Mouse (Mus musculus) spleen, postnatal 14 days (tissue): ENCODE results near the gene Tmem151a.
"Not testable (repeated sequence)": the region's sequence is repeated elsewhere in the genome, so short reads cannot be mapped to it uniquely, and the experiment has no call there.

ENCODE experiments used
- DNase-seq, 2 experiments: peaks; one replicate each; pipeline ENCODE4 v3.0.0; 2021 to 2022; ENCODE audit warnings: low spot score in 2 of 2

Gene Tmem151a

DNA sequence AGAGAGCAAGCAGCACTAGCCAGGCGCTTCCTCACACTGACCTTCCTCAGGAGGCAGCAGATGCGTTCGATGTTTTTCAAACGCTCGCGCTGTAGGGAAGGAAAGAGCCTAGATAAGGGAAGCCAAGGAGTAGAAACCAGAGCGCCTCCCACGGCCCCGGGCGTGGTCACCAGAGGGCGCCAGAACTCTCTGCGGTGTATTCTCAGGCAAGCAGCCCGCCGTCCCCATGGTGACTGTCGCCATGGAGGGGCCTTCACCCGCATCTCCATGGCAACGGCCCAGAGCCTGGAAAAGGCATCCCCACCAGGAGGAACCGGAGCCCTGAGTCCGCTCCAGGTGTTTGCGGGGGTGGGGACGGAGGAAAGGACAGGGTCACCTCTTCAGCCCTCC is 8.9 kb upstream of the Tmem151a start:
- peak; percentile 76 to 85 for DNase-seq

DNA sequence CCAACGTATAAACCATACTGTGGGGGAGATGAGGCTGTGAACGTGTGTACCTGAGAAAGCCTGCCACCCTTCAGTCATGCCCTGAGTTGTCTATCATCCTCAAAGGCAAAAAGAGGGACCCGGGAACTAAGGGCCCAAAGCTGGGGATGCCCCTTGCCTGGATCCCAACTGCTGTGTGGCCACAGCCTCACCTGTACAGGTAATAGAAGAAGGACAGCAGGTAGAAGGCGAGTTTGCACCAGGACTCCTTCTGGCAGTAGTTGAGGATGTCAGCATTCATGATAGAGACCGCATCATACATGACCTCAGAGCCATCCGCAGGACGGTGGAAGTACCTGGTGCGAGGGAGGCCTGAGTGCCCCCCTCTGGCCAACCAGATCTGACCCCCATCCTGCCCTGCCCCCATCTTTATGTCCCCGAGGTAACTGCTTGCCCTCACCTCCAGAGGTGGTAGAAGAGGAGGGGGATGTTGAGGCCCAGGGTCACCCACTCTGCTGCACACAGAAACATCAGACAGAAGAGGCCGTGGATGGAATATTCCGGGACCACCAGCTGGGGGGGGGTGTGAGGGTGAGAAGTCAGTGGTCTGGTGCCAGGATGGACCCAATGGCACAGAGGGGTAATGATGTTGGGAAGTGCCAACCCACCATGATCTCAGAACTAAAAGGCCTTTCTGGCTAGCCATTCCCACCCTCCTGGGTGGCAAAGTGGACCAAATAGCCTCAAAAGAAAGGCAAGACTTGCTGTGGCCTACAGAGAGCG is 8.3 kb upstream of the Tmem151a start:
- DNase-seq, result no peak

DNA sequence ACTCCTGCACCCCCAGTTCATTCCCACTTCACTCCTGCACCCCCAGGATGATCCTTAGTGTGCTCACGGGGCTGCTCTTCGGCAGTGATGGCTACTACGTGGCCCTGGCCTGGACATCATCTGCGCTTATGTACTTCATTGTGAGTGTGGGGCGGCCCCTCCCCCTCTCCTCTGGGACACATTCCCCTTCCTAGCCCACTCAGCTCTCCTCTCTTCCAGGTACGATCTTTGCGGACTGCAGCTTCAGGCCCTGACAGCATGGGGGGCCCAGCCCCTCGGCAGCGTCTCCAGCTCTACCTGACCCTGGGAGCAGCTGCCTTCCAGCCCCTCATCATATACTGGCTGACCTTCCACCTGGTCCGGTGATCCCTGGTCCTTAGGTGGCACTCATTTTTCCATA is 6.8 kb upstream of the Tmem151a start:
- DNase-seq, result no peak

DNA sequence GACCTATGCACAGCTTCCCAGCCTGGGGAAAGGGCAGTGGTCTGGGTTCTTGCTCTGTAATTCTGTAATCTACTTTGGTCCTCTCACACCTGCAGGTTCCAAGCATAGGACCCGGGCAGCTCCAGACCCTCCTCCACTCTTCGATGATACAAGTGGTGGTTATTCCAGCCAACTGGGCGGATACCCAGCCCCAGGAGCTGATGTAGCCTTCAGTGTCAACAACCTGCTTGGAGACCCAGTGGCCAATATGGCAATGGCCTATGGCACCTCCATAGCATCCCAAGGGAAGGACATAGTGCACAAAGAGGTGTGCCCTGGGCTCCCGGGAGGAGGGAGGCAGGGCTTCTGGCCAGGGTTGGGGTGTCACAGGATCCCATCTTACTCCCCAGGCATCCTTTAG is 4.0 kb upstream of the Tmem151a start:
- no peak for DNase-seq

DNA sequence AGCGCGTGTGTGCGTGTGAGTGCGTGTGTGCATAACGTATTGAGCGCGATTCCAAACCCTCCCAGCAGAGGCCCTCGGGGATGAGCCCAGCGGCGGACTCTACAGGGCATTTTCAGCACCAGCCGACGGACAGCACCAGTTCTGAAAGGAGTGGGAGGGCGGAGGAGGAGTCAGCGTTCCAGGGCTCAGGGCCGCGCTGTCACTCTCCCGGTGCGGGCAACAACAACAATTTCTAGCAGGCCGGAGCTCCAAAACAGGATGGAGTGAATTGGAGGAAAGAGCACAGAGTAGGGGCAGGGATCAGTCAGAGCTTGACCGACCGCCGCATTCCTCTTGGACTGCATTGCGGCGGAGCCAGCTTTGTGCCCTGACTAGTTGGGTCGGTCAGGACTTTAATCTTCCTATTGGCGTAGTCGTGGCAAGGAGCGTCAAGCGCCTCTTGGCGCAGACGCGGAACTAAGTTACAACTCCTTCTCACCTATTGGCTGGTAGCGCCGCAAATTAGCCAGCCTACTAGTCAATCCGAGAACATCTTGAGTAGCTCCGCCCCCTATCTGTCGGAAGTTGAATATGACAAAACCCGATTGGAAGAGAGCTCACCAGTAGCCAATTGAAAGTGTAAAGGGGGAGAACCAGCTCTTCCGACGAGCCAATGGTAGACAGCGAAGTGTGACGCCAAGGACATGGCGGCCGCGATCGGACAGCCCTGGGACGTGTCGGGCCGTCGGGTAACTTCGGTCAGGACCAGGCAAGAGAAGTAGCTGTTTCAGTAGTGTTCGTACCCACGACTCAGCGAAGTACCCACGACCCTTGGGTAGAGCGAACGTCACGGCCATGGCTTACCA is 2.8 kb upstream of the Tmem151a start, which contains the start of gene Yif1a:
Gene Yif1a (plus strand): TSS at position 655 of the 845 bp plus-strand sequence.
- peak; percentile 72 to 85 for DNase-seq

DNA sequence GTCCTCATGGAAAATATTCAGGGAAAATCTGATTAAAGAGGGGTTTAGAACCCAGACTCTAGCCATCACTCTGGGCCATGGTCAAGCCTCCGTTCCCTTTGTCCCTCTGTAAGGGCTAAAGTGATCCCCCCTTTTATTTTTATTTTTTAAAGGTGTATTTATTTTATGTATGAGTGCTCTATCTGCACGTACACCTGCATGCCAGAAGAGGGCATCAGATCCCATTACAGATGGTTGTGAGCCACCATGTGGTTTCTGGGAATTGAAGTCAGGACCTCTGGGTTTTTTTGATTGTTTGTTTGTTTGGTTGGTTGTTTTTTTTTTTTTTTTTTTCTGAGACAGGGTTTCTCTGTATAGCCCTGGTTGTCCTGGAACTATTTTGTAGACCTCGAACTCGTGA is 1.2 kb upstream of the Tmem151a start:
- not testable (repeated sequence) for DNase-seq

DNA sequence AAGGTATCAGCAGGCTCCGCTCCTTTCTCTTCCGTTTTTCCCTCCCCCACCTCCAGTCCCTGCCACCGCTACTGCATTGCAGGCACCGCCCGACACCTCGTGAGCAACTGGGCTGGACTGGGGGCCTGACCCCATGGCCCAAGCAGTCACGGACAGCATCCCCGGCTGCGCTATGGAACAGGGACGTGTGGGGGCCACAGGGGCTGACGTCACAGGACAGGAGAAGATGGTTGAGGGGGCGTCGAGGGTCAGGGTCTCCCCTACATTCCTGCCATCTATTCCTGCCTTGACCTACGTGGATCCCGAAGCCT is 542 bp downstream of the Tmem151a start:
- no peak for DNase-seq

DNA sequence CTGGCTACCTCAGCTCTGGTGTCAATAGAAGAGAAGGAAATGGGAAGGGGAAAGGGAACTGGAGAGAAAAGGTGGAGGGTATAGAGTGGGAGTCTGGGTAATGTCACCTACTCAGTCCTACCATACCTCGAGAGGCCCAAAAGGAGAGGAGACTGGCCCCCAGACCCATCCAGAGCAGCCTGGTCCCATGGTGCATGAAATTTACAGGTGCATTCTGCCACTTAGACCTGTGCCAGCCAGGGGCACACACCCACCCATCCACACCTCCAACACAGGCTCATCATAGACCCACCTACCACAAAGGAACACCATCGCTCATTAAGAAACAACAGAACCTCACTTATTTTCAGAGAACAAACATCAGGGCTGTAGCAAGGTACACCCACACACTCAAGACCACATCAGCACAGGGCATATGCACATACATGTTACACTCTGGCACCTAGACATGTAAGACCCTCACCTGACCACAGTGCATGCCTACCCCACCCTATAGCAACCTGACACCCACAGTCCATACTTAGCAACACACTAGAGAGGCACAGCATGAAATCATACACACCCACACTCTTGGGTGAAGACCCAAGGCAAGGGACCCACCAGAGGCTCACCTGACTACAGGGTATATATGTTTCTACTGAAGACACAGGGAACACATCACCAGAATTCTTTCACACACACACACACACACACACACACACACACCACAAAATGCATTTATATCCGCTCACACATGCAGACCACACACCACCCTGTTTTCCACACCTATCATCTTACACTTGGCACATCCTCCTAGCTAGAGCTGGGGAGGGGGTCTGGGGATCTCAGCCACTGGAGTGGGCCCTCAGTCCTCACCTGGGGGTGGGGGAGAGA is 1.1 kb downstream of the Tmem151a start:
- DNase-seq, result no peak

DNA sequence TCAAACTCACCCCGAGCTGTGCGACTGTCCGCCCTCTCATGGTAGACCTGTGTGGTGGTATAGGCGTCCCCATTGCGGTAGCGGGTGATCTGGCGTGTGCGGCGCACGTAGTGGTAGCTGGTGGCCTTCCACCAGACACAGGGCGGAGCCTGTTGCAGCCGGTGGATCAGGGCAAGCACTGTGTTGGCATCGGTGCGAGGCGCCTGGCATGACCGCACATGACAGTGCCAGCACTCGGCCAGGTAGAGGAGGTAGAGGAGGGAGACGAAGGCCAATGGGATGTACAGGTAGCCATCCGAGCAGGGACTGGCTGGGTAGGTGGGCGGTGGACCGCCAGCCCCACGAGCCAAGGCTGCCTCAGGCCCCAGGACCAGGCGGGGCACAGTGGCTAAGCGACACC is 2.7 kb downstream of the Tmem151a start:
- DNase-seq, result no peak

DNA sequence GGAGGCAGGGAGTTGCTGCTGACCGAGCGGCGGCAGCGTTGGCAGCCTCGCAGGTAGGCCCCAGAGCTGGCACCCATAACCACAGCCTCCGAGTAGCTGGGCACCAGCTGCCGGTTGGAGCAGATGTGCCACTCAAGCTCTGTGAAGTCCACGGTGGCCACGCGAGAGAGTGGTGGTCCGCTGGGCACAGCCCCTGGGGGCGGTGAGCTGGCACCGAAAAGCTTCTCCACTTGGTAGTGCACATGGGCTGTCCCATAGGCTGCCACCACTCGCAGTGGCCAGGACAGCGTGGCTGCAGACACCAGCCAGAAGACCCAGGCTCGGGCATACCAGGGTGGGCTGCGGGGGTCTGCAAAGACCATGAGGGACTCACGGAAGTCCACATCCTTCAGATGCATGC is 3.3 kb downstream of the Tmem151a start:
- DNase-seq, result no peak

DNA sequence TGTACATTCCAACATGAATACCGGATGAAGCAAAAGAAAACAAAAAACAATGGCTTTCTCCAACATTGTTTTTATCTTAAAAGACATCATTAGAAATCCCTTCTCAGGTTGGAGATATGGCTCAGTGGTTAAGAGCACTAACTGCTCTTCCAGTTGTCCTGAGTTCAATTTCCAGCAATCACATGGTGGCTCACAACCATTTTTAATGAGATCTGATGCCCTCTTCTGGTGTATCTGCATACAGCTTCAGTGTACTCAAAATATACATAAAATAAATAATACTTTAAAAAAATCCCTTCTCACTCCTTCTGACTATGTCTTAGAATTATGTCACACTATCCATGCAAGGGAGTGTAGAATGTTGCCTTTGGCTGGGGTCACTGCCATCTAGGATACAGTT is 6.1 kb downstream of the Tmem151a start:
- DNase-seq, result no peak

DNA sequence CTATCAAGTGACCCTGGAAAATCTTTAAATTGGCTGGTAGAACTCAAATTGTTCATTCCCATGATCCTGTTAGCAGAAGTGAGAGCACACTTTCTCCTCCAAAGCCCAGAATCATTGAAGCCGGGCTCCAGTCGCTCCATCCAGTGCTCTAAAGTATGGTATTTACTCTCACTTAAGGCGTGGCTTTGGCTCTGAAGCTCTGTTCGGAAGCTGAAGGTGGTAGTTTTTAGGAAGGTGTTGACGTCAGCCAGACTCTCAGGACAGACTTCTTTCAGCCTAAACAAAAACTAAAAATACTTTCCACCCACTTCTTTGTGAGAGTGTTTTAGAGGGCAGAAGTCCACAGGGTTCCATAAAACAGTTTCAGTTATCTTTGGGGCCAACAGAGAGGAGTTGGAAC is 11.8 kb downstream of the Tmem151a start:
- DNase-seq, result no peak

DNA sequence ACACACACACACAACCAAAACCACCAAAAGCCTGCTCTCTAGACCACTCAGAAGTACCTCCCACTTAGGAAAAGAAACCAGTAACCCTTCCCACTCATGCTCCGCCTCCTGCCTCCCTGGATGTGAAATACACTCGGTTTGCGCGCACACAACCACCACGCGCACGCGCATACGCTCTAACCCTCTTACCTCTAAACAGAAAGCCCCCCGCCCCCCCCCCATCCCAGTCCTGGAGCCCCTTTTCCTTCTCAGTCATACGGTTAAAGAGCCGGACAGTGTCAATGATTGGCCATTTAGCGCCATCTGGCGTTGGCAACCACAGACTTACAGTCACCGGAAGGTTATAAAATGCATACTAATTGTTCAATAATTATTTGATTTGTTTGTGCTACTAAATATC is 12.3 kb downstream of the Tmem151a start:
- DNase-seq, result peak in 1 of 2 experiments; percentile 61

DNA sequence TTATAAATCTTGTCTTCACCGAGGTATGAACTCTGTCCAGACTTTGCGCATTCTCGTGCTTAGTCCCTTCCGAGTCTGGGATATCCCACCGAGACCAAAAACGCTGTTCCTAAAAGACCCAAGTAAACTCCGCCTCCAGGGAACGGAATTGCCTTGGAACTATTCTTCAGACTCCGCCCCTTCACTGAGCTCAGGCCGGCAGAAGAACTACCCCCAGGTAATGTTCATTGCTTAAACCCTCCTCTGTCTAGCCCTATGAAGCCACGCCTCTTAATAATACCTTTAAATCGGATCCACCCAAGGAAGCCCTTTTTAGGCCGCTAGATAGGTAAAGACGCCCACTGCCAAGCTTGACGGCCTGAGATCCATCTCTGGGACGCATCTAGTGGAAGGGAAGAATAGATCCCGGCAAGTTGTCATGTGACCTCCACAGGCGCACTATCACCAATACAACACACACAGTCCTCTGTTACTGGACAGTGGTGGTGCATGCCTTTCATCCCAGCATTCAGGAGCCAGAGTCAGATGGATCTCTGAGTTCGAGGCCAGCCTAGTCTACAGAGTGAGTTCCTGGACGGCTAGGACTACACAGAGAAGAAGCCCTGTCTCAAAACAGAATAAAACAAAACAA is 12.8 kb downstream of the Tmem151a start:
- DNase-seq, result no peak

DNA sequence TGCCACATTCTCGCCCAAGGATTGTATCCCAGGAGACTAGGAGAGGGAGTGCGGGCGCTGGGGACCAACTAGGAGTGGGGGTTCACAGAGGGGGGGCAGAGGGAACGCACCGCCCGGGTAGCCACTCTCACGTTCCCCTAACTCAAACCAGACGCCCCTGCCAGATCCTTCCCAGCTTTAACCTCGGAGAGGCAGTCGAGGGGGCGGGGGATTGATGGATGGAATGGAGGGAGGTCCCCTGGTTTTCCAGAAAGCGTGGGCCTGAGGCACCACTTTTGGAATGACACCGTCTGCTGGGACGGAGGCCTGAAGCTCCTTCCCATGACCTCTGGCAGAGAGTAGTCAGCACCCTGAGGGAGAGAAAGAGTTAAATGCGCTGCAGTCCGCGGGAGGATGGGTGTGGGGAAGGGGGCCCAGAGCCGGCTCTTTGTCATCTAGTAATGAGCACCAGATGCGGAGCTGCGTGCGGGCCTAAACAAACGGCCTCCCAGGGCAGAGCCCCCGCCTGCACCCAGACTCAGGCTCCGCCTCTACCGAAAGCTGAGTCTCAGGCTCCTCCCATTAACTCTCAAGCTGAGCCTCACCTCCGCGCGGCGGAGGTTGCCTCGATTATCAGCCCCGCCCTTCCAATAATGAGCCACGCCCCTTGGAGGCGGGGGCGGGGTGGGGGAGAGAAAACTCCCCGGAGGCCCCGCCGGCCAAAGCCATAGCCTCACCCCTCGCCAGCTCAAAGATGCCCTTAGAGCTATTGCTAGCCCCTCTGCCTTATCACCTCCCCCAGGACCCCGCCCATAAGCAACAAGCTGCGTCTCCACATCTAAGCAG is 13.6 kb downstream of the Tmem151a start:
- peak; percentile 48 to 67 for DNase-seq

DNA sequence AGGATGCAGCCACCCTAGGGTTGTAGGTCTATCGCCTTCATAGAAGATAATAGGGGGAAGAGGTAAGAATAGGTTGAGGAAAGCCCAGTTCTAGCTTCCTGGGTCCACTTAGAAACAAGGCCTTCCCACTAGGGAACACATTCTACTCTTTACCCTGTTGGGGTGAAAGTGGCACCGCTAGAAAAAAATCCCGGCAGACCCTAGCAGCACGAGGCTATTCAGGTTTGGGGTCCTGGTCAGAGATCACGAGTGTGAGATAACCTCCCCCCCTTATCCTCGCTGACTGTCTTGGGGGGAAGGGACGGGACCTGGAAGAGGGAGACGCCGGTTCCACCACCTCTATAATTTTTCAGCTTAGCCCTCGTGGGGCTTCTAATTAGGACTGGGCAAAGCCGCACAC is 14.3 kb downstream of the Tmem151a start:
- no peak for DNase-seq

DNA sequence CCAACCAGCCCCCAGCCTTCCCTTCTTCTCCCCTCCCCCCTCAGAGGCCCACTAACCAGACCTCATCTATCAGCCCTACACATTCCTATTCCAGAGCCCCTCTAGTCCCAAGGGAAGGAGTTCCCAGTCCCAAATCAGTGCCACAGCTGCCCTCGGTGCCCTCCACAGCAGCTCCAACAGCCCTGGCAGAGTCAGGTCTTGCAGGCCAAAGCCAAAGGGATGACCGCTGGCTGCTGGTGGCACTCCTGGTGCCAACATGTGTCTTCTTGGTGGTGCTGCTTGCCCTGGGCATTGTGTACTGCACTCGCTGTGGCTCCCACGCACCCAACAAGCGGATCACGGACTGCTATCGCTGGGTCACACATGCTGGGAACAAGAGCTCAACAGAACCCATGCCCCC is 15.4 kb downstream of the Tmem151a start:
- no peak for DNase-seq

DNA sequence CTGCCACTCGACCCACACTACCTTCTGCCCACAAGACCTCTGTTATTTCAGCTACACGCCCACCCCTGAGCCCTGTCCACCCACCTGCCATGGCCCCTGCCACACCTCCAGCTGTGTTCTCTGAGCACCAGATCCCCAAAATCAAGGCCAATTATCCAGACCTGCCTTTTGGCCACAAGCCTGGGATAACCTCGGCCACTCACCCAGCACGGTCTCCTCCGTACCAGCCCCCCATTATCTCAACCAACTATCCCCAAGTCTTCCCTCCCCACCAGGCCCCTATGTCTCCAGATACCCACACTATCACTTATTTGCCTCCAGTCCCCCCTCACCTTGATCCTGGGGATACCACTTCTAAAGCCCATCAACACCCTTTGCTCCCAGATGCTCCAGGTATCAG is 15.8 kb downstream of the Tmem151a start:
- no peak for DNase-seq

DNA sequence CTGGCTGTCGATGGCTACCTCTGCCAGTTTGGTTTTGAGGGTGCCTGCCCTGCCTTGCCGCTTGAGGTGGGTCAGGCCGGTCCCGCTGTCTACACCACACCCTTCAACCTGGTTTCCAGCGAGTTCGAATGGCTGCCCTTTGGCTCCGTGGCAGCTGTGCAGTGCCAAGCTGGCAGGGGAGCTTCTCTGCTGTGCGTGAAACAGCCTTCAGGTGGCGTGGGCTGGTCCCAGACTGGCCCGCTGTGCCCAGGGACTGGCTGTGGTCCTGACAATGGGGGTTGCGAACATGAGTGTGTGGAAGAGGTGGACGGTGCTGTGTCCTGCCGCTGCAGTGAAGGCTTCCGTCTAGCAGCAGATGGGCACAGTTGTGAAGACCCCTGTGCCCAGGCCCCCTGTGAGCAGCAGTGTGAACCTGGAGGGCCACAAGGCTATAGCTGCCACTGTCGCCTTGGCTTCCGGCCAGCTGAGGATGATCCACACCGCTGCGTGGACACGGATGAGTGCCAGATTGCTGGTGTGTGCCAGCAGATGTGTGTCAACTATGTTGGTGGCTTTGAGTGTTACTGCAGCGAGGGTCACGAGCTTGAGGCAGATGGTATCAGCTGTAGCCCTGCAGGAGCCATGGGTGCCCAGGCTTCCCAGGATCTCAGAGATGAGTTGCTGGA is 16.6 kb downstream of the Tmem151a start:
- DNase-seq, result no peak

DNA sequence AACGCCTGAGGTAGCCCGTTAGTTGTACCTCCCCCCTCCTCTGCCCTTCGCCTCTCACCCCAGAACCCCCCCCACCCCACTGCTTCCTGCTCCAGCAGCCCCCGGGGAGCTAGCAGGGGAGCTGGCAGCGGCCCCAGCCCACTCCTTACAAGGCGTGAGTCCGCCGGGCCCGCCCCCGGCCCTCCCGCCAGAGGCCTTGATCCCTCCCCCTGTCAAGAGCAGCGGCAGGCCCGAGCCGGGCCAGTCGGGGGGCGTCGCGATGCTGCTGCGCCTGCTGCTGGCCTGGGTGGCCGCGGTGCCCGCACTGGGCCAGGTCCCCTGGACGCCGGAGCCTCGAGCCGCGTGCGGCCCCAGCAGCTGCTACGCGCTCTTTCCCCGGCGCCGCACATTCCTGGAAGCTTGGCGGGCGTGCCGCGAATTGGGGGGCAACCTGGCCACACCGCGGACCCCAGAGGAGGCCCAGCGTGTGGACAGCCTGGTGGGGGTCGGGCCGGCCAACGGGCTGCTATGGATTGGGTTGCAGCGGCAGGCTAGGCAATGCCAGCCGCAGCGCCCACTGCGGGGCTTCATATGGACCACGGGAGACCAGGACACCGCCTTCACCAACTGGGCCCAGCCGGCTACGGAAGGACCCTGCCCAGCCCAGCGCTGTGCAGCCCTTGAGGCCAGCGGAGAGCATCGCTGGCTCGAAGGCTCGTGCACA is 17.3 kb downstream of the Tmem151a start, which contains the start of gene Cd248:
Gene Cd248 (plus strand): TSS at position 212 of the 703 bp plus-strand sequence.
- DNase-seq, result no peak
